Mouse (Mus musculus) midbrain, postnatal 0 days (tissue): ENCODE data around the gene Qars. TPM values are rescaled to one million over a fixed set of nuclear protein-coding genes. Genes with fewer than 3 reads are reported as not detected.

Experiments used
- ATAC-seq: fragments of 200-750 bp; cut with Nextera tagmentation; 2 replicates; pipeline ENCODE4 v1.8.0; 2017; ENCODE audit warnings: moderate number of reproducible peaks, mild to moderate bottlenecking, moderate TSS enrichment, moderate library complexity; ENCODE audit not compliant: low FRiP score
- DNase-seq: peaks from one replicate; pipeline ENCODE4 v3.0.0-alpha.2; 2015; ENCODE audit warnings: low spot score
- H3K27ac ChIP-seq: fragments of 300-500 bp; sonication (generic); 2 replicates; pipeline ENCODE4 v1.5.1; 2014; ENCODE audit warnings: low read depth, mild to moderate bottlenecking, low read length, mixed read lengths
- H3K27me3 ChIP-seq: fragments of 300-500 bp; sonication (generic); 2 replicates; pipeline ENCODE4 v1.6.1; 2014; ENCODE audit warnings: low read length, control low read depth, mixed read lengths; ENCODE audit not compliant: insufficient read depth
- H3K36me3 ChIP-seq: fragments of 300-500 bp; sonication (generic); 2 replicates; pipeline ENCODE4 v1.6.1; 2014; ENCODE audit warnings: low read length, control low read depth, mixed read lengths; ENCODE audit not compliant: insufficient read depth
- H3K4me1 ChIP-seq: fragments of 300-500 bp; sonication (generic); 2 replicates; pipeline ENCODE4 v1.6.1; 2014; ENCODE audit warnings: mild to moderate bottlenecking, control low read depth, antibody characterized with exemption, low read length, mixed read lengths; ENCODE audit not compliant: insufficient read depth
- H3K4me2 ChIP-seq: fragments of 300-500 bp; sonication (generic); 2 replicates; pipeline ENCODE4 v1.6.1; 2014; ENCODE audit warnings: low read depth, mild to moderate bottlenecking, low read length, mixed read lengths; ENCODE audit not compliant: poor library complexity, severe bottlenecking
- H3K4me3 ChIP-seq: fragments of 300-500 bp; sonication (generic); 2 replicates; pipeline ENCODE4 v1.5.1; 2014; ENCODE audit warnings: low read depth, mild to moderate bottlenecking, low read length, moderate library complexity
- H3K9ac ChIP-seq: fragments of 300-500 bp; sonication (generic); replicated peaks from 2 replicates; pipeline ENCODE4 v1.6.1; 2014; ENCODE audit warnings: mild to moderate bottlenecking, low read length, moderate library complexity, mixed read lengths; ENCODE audit not compliant: poor library complexity, severe bottlenecking
- H3K9me3 ChIP-seq: fragments of 300-500 bp; sonication (generic); 2 replicates; pipeline ENCODE4 v1.6.1; 2016; ENCODE audit warnings: low read length, control low read depth
- CTCF ChIP-seq: IDR thresholded peaks from 2 replicates; pipeline ENCODE4 v1.5.1; 2016; ENCODE audit warnings: antibody characterized with exemption, mild to moderate bottlenecking
- WGBS: fragments of 180-500 bp; shearing (Covaris S2); extraction: QIAGEN DNeasy Blood & Tissue Kit; methylation state at CpG from one replicate; pipeline ENCODE4 v1.1.7; 2014; 5-methylcytosine and 5-hydroxymethylcytosine counted together
- polyA plus RNA-seq: library from polyadenylated mRNA; unstranded; fragments of >200 nt; fragmentation: Nextera tagmentation; extraction: Ambion mirVana; gene quantifications from 2 replicates; pipeline ENCODE4 v1.2.1, GENCODE M21; 2015
- total RNA-seq: library from RNA; depleted of rRNA; stranded (reverse); fragments of >200 nt; gene quantifications from 2 replicates; pipeline ENCODE4 v1.2.3, GENCODE M21; 2014

The Qars gene
- total and polyA plus RNA-seq, 2 experiments from 2014 or later, result 62.6 to 107 TPM

- no peak for ATAC-seq
- no peak overlapping the region for H3K4me3 ChIP-seq
- 80% methylated on average over 3 of the region's 3 CpGs for WGBS
- DNase-seq, result no peak
- H3K27me3 ChIP-seq, result no peaks in the 10 kb centered on the region
- no peak overlapping the region for H3K9ac ChIP-seq
- H3K4me2 ChIP-seq, result no peak overlapping the region
- H3K9me3 ChIP-seq, result no peaks in the 10 kb centered on the region
- TF ChIP-seq CTCF, result no peak
- H3K4me1 ChIP-seq, result no peaks in the 10 kb centered on the region
- H3K27ac ChIP-seq, result no peak overlapping the region
- H3K36me3 ChIP-seq, result peaks cover 10% of the 10 kb centered on the region; the same call in 1 of the 2 replicates
Observed at GRCm38 (mm10) chr9:108525400-108525799, 17.9 kb downstream of the Qars start.

GRCm38 (mm10) chr9:108530954-108531353 lies 23.4 kb downstream of the Qars start:
- H3K4me1 ChIP-seq, result no peaks in the 10 kb centered on the region
- no peak overlapping the region for H3K9ac ChIP-seq
- H3K4me2 ChIP-seq, result no peak overlapping the region
- no peak for TF ChIP-seq CTCF
- H3K36me3 ChIP-seq, result peaks cover 39% of the 10 kb centered on the region
- no peak for ATAC-seq
- H3K4me3 ChIP-seq, result no peak overlapping the region
- no peak overlapping the region for H3K27ac ChIP-seq
- no peak for DNase-seq
- H3K27me3 ChIP-seq, result no peaks in the 10 kb centered on the region
- no peaks in the 10 kb centered on the region for H3K9me3 ChIP-seq
- WGBS, result 82% methylated on average over 1 of the region's 1 CpGs

GRCm38 (mm10) chr9:108531496-108531895 lies 24.0 kb downstream of the Qars start:
- peaks cover 44% of the 10 kb centered on the region for H3K36me3 ChIP-seq
- WGBS, result 93% methylated on average over 1 of the region's 1 CpGs

GRCm38 (mm10) chr9:108540846-108541245 lies 33.3 kb downstream of the Qars start:
- H3K27ac ChIP-seq, result no peak overlapping the region
- H3K4me3 ChIP-seq, result no peak overlapping the region
- no peaks in the 10 kb centered on the region for H3K9me3 ChIP-seq
- no peak overlapping the region for H3K9ac ChIP-seq
- TF ChIP-seq CTCF, result no peak
- H3K27me3 ChIP-seq, result no peaks in the 10 kb centered on the region
- H3K4me2 ChIP-seq, result no peak overlapping the region
- DNase-seq (no peak), ATAC-seq (no peak)
- H3K36me3 ChIP-seq, result peaks cover 58% of the 10 kb centered on the region
- H3K4me1 ChIP-seq, result no peaks in the 10 kb centered on the region

More at GRCm38 (mm10) chr9:108531496-108531895, 24.0 kb downstream of the Qars start:
- DNase-seq (no peak), ATAC-seq (no peak)
- no peaks in the 10 kb centered on the region for H3K27me3 ChIP-seq
- no peaks in the 10 kb centered on the region for H3K9me3 ChIP-seq
- no peak overlapping the region for H3K4me2 ChIP-seq
- H3K4me1 ChIP-seq, result no peaks in the 10 kb centered on the region
- H3K27ac ChIP-seq, result no peak overlapping the region
- no peak overlapping the region for H3K4me3 ChIP-seq
- no peak overlapping the region for H3K9ac ChIP-seq
- TF ChIP-seq CTCF, result no peak

DNA sequence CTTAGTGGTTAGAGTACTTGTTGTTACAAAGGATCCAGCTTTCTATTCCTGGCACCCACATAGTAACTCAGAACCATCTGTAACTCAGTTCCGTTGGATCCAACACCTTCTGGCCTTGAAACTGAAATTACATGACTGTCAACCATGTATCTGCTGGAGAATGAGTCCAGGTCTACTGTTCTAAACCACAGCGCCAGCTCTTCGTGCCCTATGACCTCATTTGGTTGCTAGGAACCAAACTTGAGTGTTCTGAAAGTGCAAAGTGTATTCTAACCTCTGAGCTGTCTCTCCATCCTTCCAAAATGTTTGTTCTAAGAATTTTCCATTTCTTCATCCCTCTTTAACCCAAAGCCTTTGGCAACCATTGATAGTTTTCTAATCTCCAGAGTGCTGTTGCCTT lies 38.5 kb downstream of the Qars start:
- ATAC-seq, result no peak
- no peak overlapping the region for H3K4me3 ChIP-seq
- peaks cover 59% of the 10 kb centered on the region for H3K36me3 ChIP-seq

DNA sequence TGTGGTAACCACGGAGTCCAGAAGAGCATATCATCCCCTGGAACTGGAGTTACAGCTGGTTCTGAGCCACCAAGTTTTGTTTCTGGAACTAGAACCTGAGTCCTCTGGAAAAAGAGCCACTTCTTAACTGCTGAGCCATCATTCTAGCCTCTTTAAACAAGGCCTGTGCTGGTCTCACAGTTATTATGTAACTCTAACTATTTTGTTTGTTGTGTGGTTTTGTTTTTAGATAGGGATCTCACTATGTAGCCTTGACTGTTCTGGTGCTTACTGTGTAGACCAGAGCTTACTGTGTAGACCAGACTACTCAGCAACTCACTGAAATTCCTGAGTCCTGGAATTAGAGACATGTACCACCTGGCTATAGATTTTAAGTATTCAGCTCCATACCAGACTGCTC lies 39.4 kb downstream of the Qars start:
- no peaks in the 10 kb centered on the region for H3K27me3 ChIP-seq
- no peak for TF ChIP-seq CTCF
- H3K4me3 ChIP-seq, result no peak overlapping the region
- no peak overlapping the region for H3K27ac ChIP-seq
- no peaks in the 10 kb centered on the region for H3K4me1 ChIP-seq
- H3K4me2 ChIP-seq, result no peak overlapping the region
- no peak for DNase-seq
- WGBS, result 94% methylated on average over 1 of the region's 1 CpGs
- H3K9me3 ChIP-seq, result no peaks in the 10 kb centered on the region
- H3K36me3 ChIP-seq, result peaks cover 55% of the 10 kb centered on the region
- no peak overlapping the region for H3K9ac ChIP-seq
- no peak for ATAC-seq

More for the DNA sequence above, 38.5 kb downstream of the Qars start:
- Histone ChIP-seq H3K9ac (no peak overlapping the region), H3K9me3 (no peaks in the 10 kb centered on the region), H3K4me2 (no peak overlapping the region), H3K27ac (no peak overlapping the region), H3K4me1 (no peaks in the 10 kb centered on the region), H3K27me3 (no peaks in the 10 kb centered on the region)
- TF ChIP-seq CTCF, result no peak
- DNase-seq, result no peak
- 97% methylated on average over 3 of the region's 3 CpGs for WGBS
